In the genomic region with DNA sequence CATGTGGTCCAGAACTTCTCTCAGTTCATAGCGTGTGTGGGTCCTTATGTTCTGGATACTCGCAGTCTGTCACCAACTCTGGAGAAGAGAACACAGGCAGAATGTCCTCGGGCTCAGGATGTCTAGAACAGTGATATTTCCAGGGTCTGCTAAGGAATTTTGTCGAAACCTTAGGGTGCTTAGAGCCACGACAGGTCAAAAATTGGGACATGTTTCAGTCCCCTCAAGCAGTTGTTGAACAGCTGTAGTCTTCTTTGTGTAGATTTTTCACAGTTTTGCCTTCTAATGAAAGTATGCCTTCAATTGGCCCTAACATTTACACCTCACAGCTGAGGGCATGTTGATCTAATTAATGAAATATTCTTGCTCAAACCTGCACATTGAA, we compare ENCODE assay signal across 8 mouse cellular contexts. TPM values are rescaled to one million over a fixed set of nuclear protein-coding genes. Genes with fewer than 3 reads are reported as not detected.
A peak's percentile ranks its signal among the peaks of the same experiment; 100 is the strongest.
DNase-seq lines count a peak whose midpoint lies in the region; ATAC-seq and TF ChIP-seq lines count a peak whose summit lies in the region.

No protein-coding gene starts in this region.

- no peaks in the 10 kb centered on the region for H3K36me3 ChIP-seq in heart, embryonic 15.5 days
- peaks cover 26% of the 10 kb centered on the region for H3K36me3 ChIP-seq in G1E (replicated peaks)
- no peaks in the 10 kb centered on the region for H3K36me3 ChIP-seq in forebrain, embryonic 15.5 days
- H3K36me3 ChIP-seq in macrophage (ENCODE audit: inconsistent target): no peaks in the 10 kb centered on the region

- H3K27me3 ChIP-seq in heart, embryonic 15.5 days: peaks cover 6% of the 10 kb centered on the region
- peaks cover 2% of the 10 kb centered on the region; the same call in 1 of the 2 replicates for H3K27me3 ChIP-seq in G1E (ENCODE audit: insufficient read depth, low read length)
- H3K27me3 ChIP-seq in forebrain, embryonic 15.5 days: no peaks in the 10 kb centered on the region

- peak overlapping the region; percentile 74 for H3K4me2 ChIP-seq in heart, embryonic 15.5 days
- H3K4me2 ChIP-seq in forebrain, embryonic 15.5 days (replicated peaks): peak overlapping the region; percentile 55

- WGBS in heart, embryonic 15.5 days: 2% methylated on average over 5 of the region's 5 CpGs
- 10% methylated on average over 5 of the region's 5 CpGs for WGBS in forebrain, embryonic 15.5 days
- whole genome bisulfite sequencing in macrophage (ENCODE audit: missing documents): 5% methylated on average over 5 of the region's 5 CpGs

- no peak for ATAC-seq in heart, embryonic 15.5 days (replicated peaks; ENCODE audit: insufficient number of reproducible peaks, insufficient read depth, low FRiP score, low read depth)
- ATAC-seq in G1E (ENCODE audit: extremely low read depth, insufficient number of reproducible peaks, low FRiP score, poor library complexity, severe bottlenecking): no peak
- no peak; the same call in 1 of the 2 replicates for ATAC-seq in forebrain, embryonic 15.5 days (replicated peaks)
- no peak for ATAC-seq in granulocyte monocyte progenitor cell, adult 5-6 weeks (replicated peaks; ENCODE audit: poor library complexity, severe bottlenecking)

- H3K4me1 ChIP-seq in heart, embryonic 15.5 days (replicated peaks): peaks cover 15% of the 10 kb centered on the region
- H3K4me1 ChIP-seq in G1E (ENCODE audit: insufficient read depth, low read depth, low read length): peaks cover 26% of the 10 kb centered on the region
- H3K4me1 ChIP-seq in forebrain, embryonic 15.5 days: peaks cover 24% of the 10 kb centered on the region

- peak overlapping the region; percentile 76 for H3K4me3 ChIP-seq in heart, embryonic 15.5 days
- H3K4me3 ChIP-seq in G1E (ENCODE audit: low read depth, low read length) (peak overlapping the region; percentile 82), macrophage (ENCODE audit: inconsistent target) (peak overlapping the region; percentile 80)
- H3K4me3 ChIP-seq in forebrain, embryonic 15.5 days: peak overlapping the region; percentile 56

- no peak for TF ChIP-seq CTCF in G1E (IDR thresholded peaks at IDR 0.05; ENCODE audit: low read depth, low read length)

- H3K27ac ChIP-seq in heart, embryonic 15.5 days: no peak overlapping the region; the same call in 1 of the 2 replicates
- H3K27ac ChIP-seq in forebrain, embryonic 15.5 days (replicated peaks): peak overlapping the region; percentile 78
- H3K27ac ChIP-seq in macrophage: peak overlapping the region; percentile 76

- peak overlapping the region; percentile 78 for H3K9ac ChIP-seq in heart, embryonic 15.5 days
- peak overlapping the region; percentile 65 for H3K9ac ChIP-seq in forebrain, embryonic 15.5 days (replicated peaks)

- H3K9me3 ChIP-seq in heart, embryonic 15.5 days (replicated peaks): no peaks in the 10 kb centered on the region
- H3K9me3 ChIP-seq in G1E (replicated peaks): no peaks in the 10 kb centered on the region
- no peaks in the 10 kb centered on the region for H3K9me3 ChIP-seq in forebrain, embryonic 15.5 days

- peaks cover 57% of the 10 kb centered on the region for H3K79me2 ChIP-seq in macrophage (ENCODE audit: inconsistent target)

- no peak for DNase-seq in heart, adult 18-20 months
- no peak for DNase-seq in G1E (ENCODE audit: low spot score)
- DNase-seq in adrenal gland, adult 2 months: no peak
- DNase-seq in B cell, adult 2 months: no peak

RNA-seq across cellular contexts. Expression of gene Cops4, which starts 0.9 kb away (rescaled TPM):
- 134 and 137 TPM in 2 replicates for polyA plus RNA-seq in heart, embryonic 15.5 days (2015; fragmentation: Nextera tagmentation; extraction: Ambion mirVana)
- 10 to 100 TPM; 89.2 to 93.2 TPM for total RNA-seq in heart, adult 18-20 months (2021)
- total RNA-seq in G1E (2014; fragmentation: Nextera tagmentation): 76.7 and 84.4 TPM in 2 replicates
- total RNA-seq in G1E (2017): 120 and 129 TPM in 2 replicates
- 4.9 and 11.9 TPM in 2 replicates for polyA plus RNA-seq in G1E (2012)
- 186 and 192 TPM in 2 replicates for polyA plus RNA-seq in forebrain, embryonic 15.5 days (2015; fragmentation: Nextera tagmentation; extraction: Ambion mirVana)
- 10 to 100 TPM; 15.8 to 70.1 (median 37.5) TPM for total RNA-seq in macrophage (2018; cell fraction: chromatin; rRNA removed)
- 10 to 100 TPM; 27.7 to 50.9 (median 41.2) TPM for total RNA-seq in macrophage (2018; cell fraction: cytosol; rRNA removed)
- 10 to 100 TPM in 25 of 26 experiments, 1 to 10 TPM in 1; 9.6 to 45.9 (median 23.5) TPM for total RNA-seq in macrophage (2018; cell fraction: nucleus; rRNA removed)
- polyA plus RNA-seq in macrophage (2018): 39.5 to 73.9 TPM (median 51.8 TPM) in 3 replicates
- 72.0 and 81.7 TPM in 2 replicates for total RNA-seq in granulocyte monocyte progenitor cell, adult 5-6 weeks (2014; fragmentation: Nextera tagmentation)
- total RNA-seq in granulocyte monocyte progenitor cell, adult 5-6 weeks (2017): 147 and 155 TPM in 2 replicates
- 10 to 100 TPM; 78.9 to 79.5 TPM for total RNA-seq in adrenal gland, adult 2 months (2021)
- 8.5 and 8.8 TPM in 2 replicates for polyA plus RNA-seq in adrenal gland, adult 2 months (2012; rRNA removed)

RNA-seq across cellular contexts. Expression of gene Lin54, which starts 18.6 kb away (rescaled TPM):
- 9.1 and 10.2 TPM in 2 replicates for polyA plus RNA-seq in heart, embryonic 15.5 days (2015; fragmentation: Nextera tagmentation; extraction: Ambion mirVana)
- 1 to 10 TPM; 5.6 to 6.1 TPM for total RNA-seq in heart, adult 18-20 months (2021)
- total RNA-seq in G1E (2014; fragmentation: Nextera tagmentation): 75.2 and 76.0 TPM in 2 replicates
- 79.3 and 80.4 TPM in 2 replicates for total RNA-seq in G1E (2017)
- 2.2 and 2.7 TPM in 2 replicates for polyA plus RNA-seq in G1E (2012)
- 8.3 and 10.0 TPM in 2 replicates for polyA plus RNA-seq in forebrain, embryonic 15.5 days (2015; fragmentation: Nextera tagmentation; extraction: Ambion mirVana)
- total RNA-seq in macrophage (2018; cell fraction: chromatin; rRNA removed): 10 to 100 TPM; 10.3 to 60.6 (median 22.8) TPM
- 10 to 100 TPM in 25 of 26 experiments, 1 to 10 TPM in 1; 9.7 to 14.3 (median 12.2) TPM for total RNA-seq in macrophage (2018; cell fraction: cytosol; rRNA removed)
- total RNA-seq in macrophage (2018; cell fraction: nucleus; rRNA removed): 10 to 100 TPM; 10.1 to 37.5 (median 20.8) TPM
- 8.7 to 13.7 TPM (median 11.2 TPM) in 3 replicates for polyA plus RNA-seq in macrophage (2018)
- total RNA-seq in granulocyte monocyte progenitor cell, adult 5-6 weeks (2014; fragmentation: Nextera tagmentation): 26.2 and 27.7 TPM in 2 replicates
- 26.6 and 31.6 TPM in 2 replicates for total RNA-seq in granulocyte monocyte progenitor cell, adult 5-6 weeks (2017)
- total RNA-seq in adrenal gland, adult 2 months (2021): 10 to 100 TPM in 1 of 2 experiments, 1 to 10 TPM in 1; 8.6 to 14.6 TPM
- 1.8 and 2.7 TPM in 2 replicates for polyA plus RNA-seq in adrenal gland, adult 2 months (2012; rRNA removed)

RNA-seq across cellular contexts. Expression of gene Plac8, which starts 53.0 kb away (rescaled TPM):
- polyA plus RNA-seq in heart, embryonic 15.5 days (2015; fragmentation: Nextera tagmentation; extraction: Ambion mirVana): 7.7 and 38.2 TPM in 2 replicates
- 1 to 10 TPM; 1.1 to 4.1 TPM for total RNA-seq in heart, adult 18-20 months (2021)
- total RNA-seq in G1E (2014; fragmentation: Nextera tagmentation): 3.6 and 8.9 TPM in 2 replicates
- 2.7 and 5.9 TPM in 2 replicates for total RNA-seq in G1E (2017)
- 0.36 and 0.56 TPM in 2 replicates for polyA plus RNA-seq in G1E (2012)
- 0.27 and 0.56 TPM in 2 replicates for polyA plus RNA-seq in forebrain, embryonic 15.5 days (2015; fragmentation: Nextera tagmentation; extraction: Ambion mirVana)
- total RNA-seq in macrophage (2018; cell fraction: chromatin; rRNA removed): 1 to 10 TPM in 13 of 26 experiments, not detected in 13; 1.9 to 9.7 (median 6.0) TPM
- total RNA-seq in macrophage (2018; cell fraction: cytosol; rRNA removed): 100 to 1,000 TPM in 3 of 26 experiments, 10 to 100 TPM in 22, 1 to 10 TPM in 1; 9.9 to 164 (median 40.4) TPM
- 10 to 100 TPM in 13 of 26 experiments, 1 to 10 TPM in 12, not detected in 1; 1.4 to 70.4 (median 11.0) TPM for total RNA-seq in macrophage (2018; cell fraction: nucleus; rRNA removed)
- polyA plus RNA-seq in macrophage (2018): 5.2 to 21.7 TPM (median 7.8 TPM) in 3 replicates
- total RNA-seq in granulocyte monocyte progenitor cell, adult 5-6 weeks (2014; fragmentation: Nextera tagmentation): 5,016 and 5,973 TPM in 2 replicates
- 4,049 and 4,633 TPM in 2 replicates for total RNA-seq in granulocyte monocyte progenitor cell, adult 5-6 weeks (2017)
- 10 to 100 TPM in 1 of 2 experiments, 1 to 10 TPM in 1; 5.7 to 11.3 TPM for total RNA-seq in adrenal gland, adult 2 months (2021)
- polyA plus RNA-seq in adrenal gland, adult 2 months (2012; rRNA removed): 5.0 and 5.1 TPM in 2 replicates
